Mouse (Mus musculus): ENCODE results near the gene Rnf6.

The Rnf6 gene

DNA sequence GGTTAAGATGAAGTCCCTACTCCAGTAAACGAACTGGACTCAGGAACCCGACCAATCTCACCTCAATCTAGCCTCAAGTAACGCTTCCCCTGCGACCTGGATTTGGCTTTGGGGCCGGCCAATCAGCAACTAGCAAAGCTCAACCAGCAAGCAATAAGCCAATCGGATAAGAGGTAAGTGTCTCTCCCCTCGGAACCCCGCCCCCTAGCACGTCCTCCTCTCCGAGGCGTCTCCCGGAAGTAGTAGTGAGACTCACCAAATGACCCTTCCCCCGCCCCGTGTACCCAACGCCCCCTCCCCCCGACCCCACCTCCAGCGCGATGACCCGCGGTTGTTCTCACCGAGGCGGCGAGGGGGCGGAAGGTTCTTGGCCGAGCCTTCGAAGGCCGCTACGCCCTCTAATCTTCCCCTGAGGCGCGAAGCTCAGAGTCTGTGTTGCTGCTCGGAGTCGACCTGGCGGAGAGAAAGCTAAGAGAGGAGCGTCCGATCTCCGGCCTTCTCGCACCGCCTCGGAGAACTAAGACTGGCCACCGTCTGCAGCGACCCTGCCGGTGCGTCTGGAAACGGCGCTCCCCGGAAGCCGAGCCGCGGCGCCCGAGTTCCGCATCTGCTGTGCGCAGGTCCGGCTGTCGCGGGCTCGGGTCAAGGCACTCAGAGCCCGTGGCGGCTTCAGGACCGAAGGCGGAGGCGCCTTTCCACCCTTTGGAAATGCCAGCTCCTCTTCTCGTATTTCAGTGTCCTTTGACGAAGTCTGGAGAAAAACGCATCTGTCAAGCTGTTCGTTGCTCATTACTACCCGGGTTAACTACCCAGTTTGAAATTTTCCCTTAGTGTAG lies at the start of gene Rnf6:
Rnf6 (minus strand) TSS at position 677 of the 836 bp plus-strand sequence.
- DNase-seq (ENCODE audit: low read depth in 1 of 2, low spot score in 2 of 2), result peak; percentile 75 to 83

- DNase-seq (ENCODE audit: low read depth in 1 of 2, low spot score in 2 of 2), result no peak
Observed at GRCm38 (mm10) chr5:146270593-146270992, 49.2 kb upstream of the Rnf6 start.

DNA sequence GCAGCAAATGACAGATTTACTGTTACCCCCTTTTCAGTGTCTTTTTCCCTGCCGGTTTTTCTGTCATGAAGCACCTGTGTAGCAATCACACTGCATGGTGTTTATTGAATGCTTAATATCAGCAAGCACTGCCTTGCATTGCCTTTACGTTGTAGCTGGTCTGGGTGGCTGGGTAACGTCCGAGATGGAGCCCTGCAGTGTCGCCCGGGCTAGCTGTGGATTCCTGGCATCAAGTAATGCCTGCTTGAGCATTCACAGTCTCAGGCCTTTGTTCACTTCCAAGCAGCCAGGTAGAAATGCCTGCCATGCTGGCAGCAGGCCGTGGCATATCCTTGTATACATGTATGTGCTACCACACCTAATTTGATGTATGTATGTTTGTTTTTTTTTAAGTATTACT lies 46.4 kb upstream of the Rnf6 start:
- no peak for DNase-seq (ENCODE audit: low read depth in 1 of 2, low spot score in 2 of 2)

DNA sequence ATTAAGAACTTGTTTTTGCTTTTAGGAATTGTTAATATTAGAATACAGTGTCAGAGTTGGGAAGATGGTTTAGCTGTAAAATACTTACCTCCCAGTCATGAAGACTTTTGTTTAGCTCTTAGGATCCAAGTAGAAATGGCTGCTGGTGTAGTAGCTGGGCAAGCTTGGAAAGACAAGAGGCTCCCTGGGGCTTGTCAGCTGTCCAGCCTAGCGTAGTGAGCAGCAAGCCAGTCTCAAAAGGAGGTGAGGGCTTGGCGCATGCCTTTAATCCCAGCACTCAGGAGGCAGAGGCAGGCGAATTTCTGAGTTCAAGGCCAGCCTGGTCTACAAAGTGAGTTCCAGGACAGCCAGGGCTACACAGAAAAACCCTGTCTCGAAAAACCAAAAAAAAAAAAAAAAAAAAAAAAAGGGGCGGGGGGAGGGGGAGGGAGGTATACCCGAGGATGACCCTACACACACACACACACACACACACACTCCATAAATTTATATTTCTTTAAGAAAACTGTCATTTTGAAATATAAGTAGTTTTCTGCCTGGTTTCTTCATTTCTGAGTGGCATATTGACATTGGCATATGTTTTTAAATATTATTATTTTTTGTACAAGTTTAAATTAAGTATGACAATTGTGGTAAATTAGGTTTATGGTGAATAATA lies 44.7 kb upstream of the Rnf6 start:
- no peak for DNase-seq (ENCODE audit: low read depth in 1 of 2, low spot score in 2 of 2)

- DNase-seq (ENCODE audit: low read depth in 1 of 2, low spot score in 2 of 2), result no peak
Observed at GRCm38 (mm10) chr5:146260003-146260402, 38.6 kb upstream of the Rnf6 start.

- DNase-seq (ENCODE audit: low read depth in 1 of 2, low spot score in 2 of 2), result no peak
Observed at GRCm38 (mm10) chr5:146253644-146254043, 32.3 kb upstream of the Rnf6 start.

DNA sequence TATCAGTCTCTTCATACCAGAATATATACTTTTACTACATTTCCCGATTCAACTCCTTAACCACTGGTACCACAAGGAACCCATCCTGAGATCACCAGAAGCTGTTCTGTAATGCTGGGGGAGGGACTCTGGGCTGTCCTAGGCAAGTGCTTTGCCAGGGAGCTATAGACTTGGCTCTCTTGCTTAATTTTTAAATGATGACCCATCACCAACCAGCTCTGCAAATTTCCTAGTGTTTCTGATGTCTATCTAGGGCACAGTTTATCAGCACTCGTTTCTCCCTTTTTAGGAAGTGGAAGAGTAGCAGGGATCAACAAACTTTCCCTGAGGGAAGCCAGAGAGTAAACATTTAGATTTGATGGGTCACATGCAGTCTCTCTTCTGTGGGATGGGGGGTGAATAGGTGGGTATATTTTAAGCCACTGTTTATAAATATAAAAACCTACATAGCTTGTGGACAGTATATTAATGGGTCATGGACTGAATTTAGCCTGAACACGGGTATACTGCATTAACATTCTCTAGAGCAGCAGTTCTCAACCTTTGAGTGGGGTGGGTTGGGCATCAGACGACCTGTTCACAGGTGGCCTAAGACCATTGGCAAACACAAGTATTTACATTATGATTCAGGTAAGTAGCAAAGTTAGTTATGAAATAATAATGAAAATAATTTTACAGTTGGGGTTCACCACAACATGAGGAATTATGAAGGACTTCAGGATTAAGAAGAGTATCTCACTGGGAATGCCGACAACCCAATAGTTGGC lies 30.5 kb upstream of the Rnf6 start:
- no peak for DNase-seq (ENCODE audit: low read depth in 1 of 2, low spot score in 2 of 2)

GRCm38 (mm10) chr5:146250369-146251075 lies 29.2 kb upstream of the Rnf6 start:
- DNase-seq (ENCODE audit: low read depth in 1 of 2, low spot score in 2 of 2), result no peak

- DNase-seq (ENCODE audit: low read depth in 1 of 2, low spot score in 2 of 2), result no peak
Observed at GRCm38 (mm10) chr5:146248746-146249145, 27.4 kb upstream of the Rnf6 start.

DNA sequence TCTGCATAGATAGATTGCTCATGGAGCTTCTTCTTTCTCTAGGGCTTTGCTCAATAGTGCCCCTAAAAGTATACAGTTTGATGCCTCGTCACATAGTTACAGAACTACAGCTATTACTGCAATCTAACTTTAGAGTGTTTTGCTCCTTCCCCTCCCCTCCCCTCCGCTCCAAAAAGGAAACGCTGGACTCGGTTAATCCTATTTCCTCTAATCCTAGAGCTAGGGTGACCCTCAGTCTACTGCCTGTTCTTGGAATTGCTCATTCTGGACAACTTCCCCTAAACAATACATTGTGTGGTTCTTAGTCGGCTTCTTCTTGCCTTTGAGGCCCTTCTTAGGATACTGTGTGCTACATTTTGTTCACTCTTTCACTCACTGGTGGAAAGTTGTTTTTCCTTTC lies 26.4 kb upstream of the Rnf6 start:
- DNase-seq (ENCODE audit: low read depth in 1 of 2, low spot score in 2 of 2), result no peak

DNA sequence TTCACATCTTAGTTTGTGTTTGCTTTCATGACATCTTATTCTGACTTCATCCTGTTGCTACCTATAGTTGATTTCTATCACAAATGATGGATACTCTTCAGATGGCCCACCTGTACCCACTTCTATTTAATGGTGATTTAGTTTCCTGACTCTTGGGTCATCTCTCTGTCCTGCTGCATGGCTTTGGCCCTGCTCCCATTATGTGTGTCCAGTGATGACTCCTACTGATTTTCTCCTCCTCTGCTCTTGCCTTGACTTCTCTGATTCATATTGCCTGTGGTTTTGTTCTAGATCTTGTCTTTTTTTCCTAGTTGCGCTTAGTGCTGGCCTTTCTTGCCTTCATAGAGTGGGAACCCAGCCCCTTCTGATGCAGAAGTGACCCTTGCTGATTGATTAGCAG lies 25.0 kb upstream of the Rnf6 start:
- DNase-seq (ENCODE audit: low read depth in 1 of 2, low spot score in 2 of 2), result no peak

DNA sequence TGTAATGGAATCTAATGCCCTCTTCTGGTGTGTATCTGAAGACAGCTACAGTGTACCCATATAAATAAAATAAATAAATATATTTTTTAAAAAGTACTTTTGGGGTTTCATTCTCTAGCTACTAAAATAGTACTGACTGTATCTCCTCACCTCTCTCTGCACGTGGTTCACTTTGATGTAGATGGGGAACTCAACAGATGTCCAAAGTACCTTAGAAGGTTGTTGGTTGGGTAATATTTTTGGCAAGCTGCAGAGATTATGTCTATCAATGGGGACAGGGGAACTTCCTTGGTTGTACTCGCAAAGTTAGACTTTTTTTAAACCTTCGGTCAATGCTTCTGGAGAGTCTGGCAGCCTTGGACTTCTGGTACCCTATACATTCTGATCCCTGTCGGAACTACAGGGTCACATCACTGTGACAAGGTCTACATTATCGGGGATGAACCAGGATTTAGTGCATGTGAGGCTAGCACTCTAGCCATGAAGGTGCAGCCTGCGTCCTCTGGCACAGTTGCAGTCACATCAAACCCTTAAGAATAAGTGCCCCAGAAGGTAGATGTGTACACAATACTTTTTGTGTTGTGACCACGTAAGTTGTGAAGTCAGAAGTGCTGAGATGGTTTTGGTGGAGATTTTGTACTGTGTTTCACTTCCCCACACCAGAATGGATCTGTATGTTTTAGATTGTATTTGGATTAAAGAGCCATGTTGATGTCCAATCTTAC lies 24.5 kb upstream of the Rnf6 start:
- no peak for DNase-seq (ENCODE audit: low read depth in 1 of 2, low spot score in 2 of 2)

DNA sequence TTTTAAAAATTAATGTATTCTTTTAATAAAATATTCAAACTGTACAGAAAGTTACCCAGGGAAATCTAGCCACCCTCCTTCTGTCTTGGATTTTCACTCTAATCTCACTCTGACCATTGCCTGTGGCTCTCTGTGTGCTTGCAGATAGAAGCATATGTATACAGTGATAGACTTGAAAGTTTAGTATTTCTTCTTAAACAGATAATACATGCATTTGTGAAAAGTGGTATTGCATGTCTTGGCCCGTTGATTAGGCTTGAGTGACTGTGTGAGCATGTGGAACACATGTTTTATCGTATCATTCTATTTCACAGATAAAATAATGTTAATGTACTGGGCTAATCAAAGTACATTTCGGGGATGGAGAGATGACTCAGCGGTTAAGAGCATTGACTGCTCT lies 23.8 kb upstream of the Rnf6 start:
- DNase-seq (ENCODE audit: low read depth in 1 of 2, low spot score in 2 of 2), result no peak

DNA sequence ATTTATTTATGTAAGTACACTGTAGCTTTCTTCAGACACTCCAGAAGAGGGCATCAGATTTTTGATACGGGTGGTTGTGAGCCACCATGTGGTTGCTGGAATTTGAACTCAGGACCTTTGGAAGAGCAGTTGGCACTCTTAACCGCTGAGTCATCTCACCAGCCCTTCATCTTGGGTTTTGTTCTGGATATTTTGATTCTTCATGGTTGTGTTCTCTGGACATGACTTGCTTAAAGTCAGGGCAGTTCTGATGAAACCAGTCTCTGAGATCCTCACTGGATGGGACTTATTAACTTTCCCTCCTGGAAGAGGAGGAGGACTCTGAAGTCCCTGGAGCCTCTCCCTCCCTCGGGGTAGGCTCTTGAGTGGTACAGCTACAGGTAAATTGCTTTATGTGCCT lies 19.8 kb upstream of the Rnf6 start:
- no peak for DNase-seq (ENCODE audit: low read depth in 1 of 2, low spot score in 2 of 2)

- no peak for DNase-seq (ENCODE audit: low read depth in 1 of 2, low spot score in 2 of 2)
Observed at GRCm38 (mm10) chr5:146240771-146241170, 19.4 kb upstream of the Rnf6 start.

GRCm38 (mm10) chr5:146238274-146238673 lies 16.9 kb upstream of the Rnf6 start:
- DNase-seq (ENCODE audit: low read depth in 1 of 2, low spot score in 2 of 2), result no peak

DNA sequence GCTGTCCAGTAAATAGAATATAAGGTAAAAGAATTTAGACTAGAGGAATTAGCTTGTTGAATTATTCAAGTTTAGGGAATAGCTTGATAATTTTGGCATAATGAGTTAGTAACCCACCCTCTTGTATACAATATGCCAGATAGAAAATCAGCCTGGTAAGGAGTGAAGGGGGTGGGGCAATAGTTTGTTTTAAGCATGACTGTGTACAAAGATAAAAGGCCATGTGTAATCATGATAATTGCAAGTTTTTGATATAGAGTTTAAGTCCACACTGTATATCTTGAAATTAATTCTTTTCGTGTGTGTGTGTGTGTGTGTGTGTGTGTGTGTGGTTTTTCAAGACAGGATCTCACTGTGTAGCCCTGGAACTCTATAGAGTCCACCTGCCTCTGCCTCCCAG lies 13.0 kb upstream of the Rnf6 start:
- no peak for DNase-seq (ENCODE audit: low read depth in 1 of 2, low spot score in 2 of 2)

DNA sequence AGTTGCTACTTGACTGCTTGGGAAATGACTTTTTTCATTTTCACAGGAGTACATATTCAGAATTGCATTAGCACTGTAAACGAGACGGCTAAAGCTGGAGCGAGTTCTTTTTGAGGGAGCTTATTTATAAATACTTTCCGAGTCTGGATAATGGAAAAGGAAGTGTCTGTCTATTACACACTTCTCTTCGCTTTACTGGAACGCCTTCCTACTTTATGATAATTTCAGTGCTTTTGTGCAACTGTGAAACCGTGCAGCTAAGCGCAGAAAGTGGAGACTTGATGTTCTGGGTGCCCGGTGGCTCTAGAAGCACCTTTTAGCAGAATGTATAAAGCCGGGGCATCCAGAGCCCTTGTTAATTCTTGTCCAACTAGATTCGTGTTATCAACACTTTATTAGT lies 11.5 kb upstream of the Rnf6 start:
- DNase-seq (ENCODE audit: low read depth in 1 of 2, low spot score in 2 of 2), result no peak

GRCm38 (mm10) chr5:146232056-146232675 lies 10.8 kb upstream of the Rnf6 start:
- DNase-seq (ENCODE audit: low read depth in 1 of 2, low spot score in 2 of 2), result no peak

- DNase-seq (ENCODE audit: low read depth in 1 of 2, low spot score in 2 of 2), result no peak
Observed at GRCm38 (mm10) chr5:146231655-146231996, 10.3 kb upstream of the Rnf6 start.
